Mouse (Mus musculus) heart, postnatal 36 days (tissue): ENCODE measurements around the gene Sptan1. TPM values are rescaled to one million over a fixed set of nuclear protein-coding genes. Genes with fewer than 3 reads are reported as not detected.
A peak's percentile ranks its signal among the peaks of the same experiment; 100 is the strongest.

Experiments used
- DNase-seq, 2 experiments: peaks; one replicate each; pipeline ENCODE4 v3.0.0; 2021 to 2022
- intact Hi-C: fragments of 180-260 bp; cut with DNase I; formaldehyde crosslinking; loops from one replicate; pipeline ENCODE4 v1.15.1; 2025
- total RNA-seq, 2 experiments: library from RNA; stranded (reverse); gene quantifications; 2 replicates each; pipeline ENCODE4 v1.2.3; 2021

The Sptan1 gene
- total RNA-seq, 2 experiments from 2014 or later: 193 to 213 TPM

- intact Hi-C loops: no loop called here
- DNase-seq: no peak
Measured at GRCm38 (mm10) chr2:30057223-30057904, 92.0 kb downstream of the Sptan1 start, which contains the start of gene Set. Gene Set (plus strand): TSS chr2:30057378.

GRCm38 (mm10) chr2:30058418-30058817 lies 93.1 kb downstream of the Sptan1 start:
- no peak for DNase-seq
- intact Hi-C loops: no loop called here

- intact Hi-C loops: loop anchor here (2.0 to 5.0 kb wide), 2 partner anchors 13 to 714 kb away; partner anchors contain the start of genes Med27 and Wdr34
- DNase-seq: peak in 1 of 2 experiments; percentile 32
Measured at GRCm38 (mm10) chr2:30061215-30062166, 96.1 kb downstream of the Sptan1 start.

GRCm38 (mm10) chr2:30062249-30063093 lies 97.1 kb downstream of the Sptan1 start:
- intact Hi-C loops: loop anchor here (2.0 to 5.0 kb wide), 2 partner anchors 14 to 715 kb away; partner anchors contain the start of genes Med27 and Wdr34
- peak; percentile 62 to 79 for DNase-seq

- intact Hi-C loops: loop anchor here (2.0 to 5.0 kb wide), 2 partner anchors 14 to 716 kb away; partner anchors contain the start of genes Med27 and Wdr34
- DNase-seq: no peak
Measured at GRCm38 (mm10) chr2:30063235-30063634, 97.9 kb downstream of the Sptan1 start.

- intact Hi-C loops: loop anchor here (2.0 to 5.0 kb wide), 2 partner anchors 15 to 716 kb away; partner anchors contain the start of genes Med27 and Wdr34
- no peak for DNase-seq
Measured at GRCm38 (mm10) chr2:30063791-30064190, 98.4 kb downstream of the Sptan1 start.

GRCm38 (mm10) chr2:30064298-30064697 lies 98.9 kb downstream of the Sptan1 start:
- intact Hi-C loops: loop anchor here (5.0 kb wide), 1 partner anchor 717 kb away; the partner anchor contains the start of gene Med27
- DNase-seq: no peak

- intact Hi-C loops: no loop called here
Measured at GRCm38 (mm10) chr2:30066046-30066901, 100.9 kb downstream of the Sptan1 start.

GRCm38 (mm10) chr2:30067031-30067888 lies 101.9 kb downstream of the Sptan1 start:
- peak; percentile 40 to 66 for DNase-seq
- intact Hi-C loops: no loop called here

More at GRCm38 (mm10) chr2:30066046-30066901, 100.9 kb downstream of the Sptan1 start:
- DNase-seq: peak; percentile 94 to 95

GRCm38 (mm10) chr2:30067962-30068361 lies 102.6 kb downstream of the Sptan1 start:
- intact Hi-C loops: no loop called here
- no peak for DNase-seq

GRCm38 (mm10) chr2:30072875-30073274 lies 107.5 kb downstream of the Sptan1 start:
- DNase-seq: no peak
- intact Hi-C loops: no loop called here

- intact Hi-C loops: no loop called here
- no peak for DNase-seq
Measured at GRCm38 (mm10) chr2:30073285-30073684, 107.9 kb downstream of the Sptan1 start.

- DNase-seq: no peak
- intact Hi-C loops: loop anchor here (5.0 kb wide), 1 partner anchor 33 kb away; no protein-coding TSS in a partner anchor
Measured at GRCm38 (mm10) chr2:30075625-30076024, 110.3 kb downstream of the Sptan1 start.

- intact Hi-C loops: loop anchor here (5.0 kb wide), 1 partner anchor 34 kb away; no protein-coding TSS in a partner anchor
- DNase-seq: no peak
Measured at GRCm38 (mm10) chr2:30076439-30076838, 111.1 kb downstream of the Sptan1 start.

- DNase-seq: no peak
- intact Hi-C loops: loop anchor here (1.0 to 5.0 kb wide), 2 partner anchors 18 to 35 kb away; no protein-coding TSS in a partner anchor
Measured at GRCm38 (mm10) chr2:30076959-30077358, 111.6 kb downstream of the Sptan1 start.

GRCm38 (mm10) chr2:30077502-30078348 lies 112.4 kb downstream of the Sptan1 start, which contains the start of gene Pkn3:
Gene Pkn3 (plus strand): TSS chr2:30077684.
- intact Hi-C loops: loop anchor here (1.0 to 5.0 kb wide), 2 partner anchors 18 to 35 kb away; no protein-coding TSS in a partner anchor
- peak; percentile 91 for DNase-seq

- DNase-seq: peak; percentile 54 to 70
- intact Hi-C loops: loop anchor here (5.0 kb wide), 1 partner anchor 36 kb away; no protein-coding TSS in a partner anchor
Measured at GRCm38 (mm10) chr2:30078349-30078712, 113.0 kb downstream of the Sptan1 start.
